Mouse (Mus musculus) bone marrow macrophage, adult 2 months (primary cell): Measurements from ENCODE around the gene Mrps15.

Source experiments
- CTCF ChIP-seq: IDR thresholded peaks from 2 replicates; pipeline ENCODE4 v1.5.1; 2012; ENCODE audit warnings: low read depth, mild to moderate bottlenecking, low read length, moderate library complexity
- POLR2A ChIP-seq: IDR thresholded peaks from 2 replicates; pipeline ENCODE4 v1.6.1; 2012; ENCODE audit warnings: mild to moderate bottlenecking, low read depth, low read length, borderline replicate concordance

- no peak for TF ChIP-seq CTCF
- no peak for TF ChIP-seq POLR2A
Observed at GRCm38 (mm10) chr4:126099365-126099764, 52.6 kb downstream of the Mrps15 start.
